Mouse (Mus musculus): ENCODE data around the gene Bcar1. TPM values are rescaled to one million over a fixed set of nuclear protein-coding genes. Genes with fewer than 3 reads are reported as not detected.

Bcar1 gene
- polyA plus RNA-seq, 1 experiment from 2014 or later = 54.2 TPM

DNA sequence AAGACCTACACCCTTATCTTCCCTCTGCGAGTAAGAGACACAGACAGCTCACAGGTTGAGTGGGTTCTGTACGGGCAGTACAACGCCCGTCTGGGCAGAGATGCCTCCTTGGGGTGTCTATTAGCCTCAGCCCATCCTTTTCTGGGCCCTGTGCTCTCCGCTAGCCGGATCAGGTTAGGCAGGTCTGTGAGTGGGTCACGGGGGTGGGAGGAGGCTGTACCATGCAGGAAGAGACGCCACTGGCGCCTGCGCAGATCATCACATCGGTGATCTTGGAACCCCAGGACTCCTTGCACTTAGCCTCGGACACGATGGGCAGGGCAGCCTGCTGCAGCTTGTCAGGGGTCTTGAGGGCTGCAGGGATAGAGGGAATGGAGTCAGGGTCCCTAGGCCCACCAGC lies 56.7 kb downstream of the Bcar1 start:
- no peak for ATAC-seq (ENCODE audit: low FRiP score, low read depth)
- Histone ChIP-seq H3K4me1 (replicated peaks) (no peaks in the 10 kb centered on the region), H3K9ac (no peak overlapping the region), H3K27me3 (no peaks in the 10 kb centered on the region), H3K4me2 (no peak overlapping the region), H3K4me3 (no peak overlapping the region), H3K27ac (replicated peaks) (no peak overlapping the region), H3K9me3 (no peaks in the 10 kb centered on the region), H3K36me3 (no peaks in the 10 kb centered on the region)
- 85% methylated on average over 13 of the region's 13 CpGs for WGBS

DNA sequence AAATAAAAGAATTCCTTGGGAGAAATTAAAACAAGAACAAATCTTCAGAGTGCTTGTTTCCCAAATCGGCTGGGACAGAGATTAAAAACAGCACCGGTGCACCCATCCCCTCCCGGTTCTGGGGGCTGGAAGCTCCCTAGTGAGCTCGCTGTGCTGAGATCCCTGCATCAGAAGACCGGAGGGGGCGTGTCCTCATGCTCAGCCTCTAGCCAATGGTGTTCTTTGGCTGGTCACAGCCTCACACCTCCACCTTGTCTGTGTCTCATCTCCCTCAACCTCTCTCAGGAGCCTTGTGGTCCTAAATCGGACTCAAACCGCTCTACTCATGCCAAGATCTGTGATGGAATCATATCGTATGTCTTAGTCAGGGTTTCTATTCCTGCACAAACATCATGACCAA lies 61.1 kb downstream of the Bcar1 start:
- H3K4me2 ChIP-seq = no peak overlapping the region
- no peaks in the 10 kb centered on the region for H3K4me1 ChIP-seq (replicated peaks)
- no peak overlapping the region for H3K27ac ChIP-seq (replicated peaks)
- no peak overlapping the region for H3K4me3 ChIP-seq
- H3K36me3 ChIP-seq = no peaks in the 10 kb centered on the region
- H3K9ac ChIP-seq = no peak overlapping the region
- H3K9me3 ChIP-seq = no peaks in the 10 kb centered on the region
- ATAC-seq (ENCODE audit: low FRiP score, low read depth) = no peak
- WGBS = 38% methylated on average over 9 of the region's 9 CpGs
- no peaks in the 10 kb centered on the region for H3K27me3 ChIP-seq

GRCm38 (mm10) chr8:111681153-111681552 lies 62.5 kb downstream of the Bcar1 start:
- no peak overlapping the region for H3K27ac ChIP-seq (replicated peaks)
- no peak overlapping the region for H3K9ac ChIP-seq
- no peaks in the 10 kb centered on the region for H3K4me1 ChIP-seq (replicated peaks)
- WGBS = 51% methylated on average over 11 of the region's 11 CpGs
- H3K27me3 ChIP-seq = no peaks in the 10 kb centered on the region
- H3K36me3 ChIP-seq = no peaks in the 10 kb centered on the region
- H3K9me3 ChIP-seq = no peaks in the 10 kb centered on the region
- H3K4me3 ChIP-seq = no peak overlapping the region
- no peak overlapping the region; the same call in 1 of the 2 replicates for H3K4me2 ChIP-seq
- ATAC-seq (ENCODE audit: low FRiP score, low read depth) = no peak

GRCm38 (mm10) chr8:111680423-111681028 lies 63.1 kb downstream of the Bcar1 start:
- ATAC-seq (ENCODE audit: low FRiP score, low read depth) = peak; percentile 45; the same call in 1 of the 2 replicates
- H3K9me3 ChIP-seq = no peaks in the 10 kb centered on the region
- H3K4me1 ChIP-seq (replicated peaks) = no peaks in the 10 kb centered on the region
- no peaks in the 10 kb centered on the region for H3K36me3 ChIP-seq
- H3K27ac ChIP-seq (replicated peaks) = 0 out of 2 replicates have a peak overlapping the region, but pooled peaks have one; percentile 43
- H3K4me3 ChIP-seq = 0 out of 2 replicates have a peak overlapping the region, but pooled peaks have one; percentile 10
- H3K27me3 ChIP-seq = no peaks in the 10 kb centered on the region
- H3K4me2 ChIP-seq = peak overlapping the region; percentile 11
- H3K9ac ChIP-seq = no peak overlapping the region
- 38% methylated on average over 17 of the region's 17 CpGs for WGBS

GRCm38 (mm10) chr8:111678848-111679247 lies 64.8 kb downstream of the Bcar1 start:
- Histone ChIP-seq H3K4me3 (no peak overlapping the region), H3K4me1 (replicated peaks) (no peaks in the 10 kb centered on the region), H3K27me3 (no peaks in the 10 kb centered on the region), H3K9me3 (no peaks in the 10 kb centered on the region), H3K36me3 (no peaks in the 10 kb centered on the region), H3K9ac (no peak overlapping the region), H3K27ac (replicated peaks) (no peak overlapping the region), H3K4me2 (no peak overlapping the region)
- ATAC-seq (ENCODE audit: low FRiP score, low read depth) = no peak
- 89% methylated on average over 7 of the region's 7 CpGs for WGBS

- Histone ChIP-seq H3K4me1 (replicated peaks) (no peaks in the 10 kb centered on the region), H3K9me3 (no peaks in the 10 kb centered on the region), H3K9ac (no peak overlapping the region), H3K27me3 (no peaks in the 10 kb centered on the region), H3K4me3 (no peak overlapping the region), H3K36me3 (no peaks in the 10 kb centered on the region), H3K4me2 (no peak overlapping the region), H3K27ac (replicated peaks) (no peak overlapping the region)
- ATAC-seq (ENCODE audit: low FRiP score, low read depth) = no peak
- WGBS = 37% methylated on average over 3 of the region's 3 CpGs
Observed at GRCm38 (mm10) chr8:111678111-111678510, 65.5 kb downstream of the Bcar1 start.

DNA sequence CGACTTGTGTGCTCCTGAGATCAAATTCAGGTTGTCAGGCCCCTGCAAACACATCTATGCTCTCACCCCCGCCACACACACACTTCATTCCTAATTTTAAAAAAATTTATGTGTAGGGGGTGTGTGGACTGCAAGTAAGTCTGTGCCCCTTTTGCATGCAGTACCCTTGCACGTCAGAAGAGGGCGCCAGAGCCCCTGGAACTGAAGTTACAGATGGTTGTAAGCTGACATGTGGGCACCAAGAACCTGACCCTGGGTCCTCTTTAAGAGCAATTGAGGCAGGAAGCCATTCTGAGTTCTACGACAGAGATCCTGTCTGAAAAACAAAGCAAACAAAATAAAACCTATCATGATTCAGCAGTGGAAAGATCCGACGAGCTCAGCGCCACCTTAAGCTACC lies 67.4 kb downstream of the Bcar1 start:
- H3K36me3 ChIP-seq = peaks cover 3% of the 10 kb centered on the region; the same call in 1 of the 2 replicates
- no peak overlapping the region for H3K9ac ChIP-seq
- 81% methylated on average over 8 of the region's 8 CpGs for WGBS
- no peak overlapping the region for H3K4me2 ChIP-seq
- no peak for ATAC-seq (ENCODE audit: low FRiP score, low read depth)
- H3K27ac ChIP-seq (replicated peaks) = no peak overlapping the region
- H3K4me3 ChIP-seq = no peak overlapping the region
- H3K4me1 ChIP-seq (replicated peaks) = no peaks in the 10 kb centered on the region
- H3K27me3 ChIP-seq = no peaks in the 10 kb centered on the region
- no peaks in the 10 kb centered on the region for H3K9me3 ChIP-seq

- H3K27me3 ChIP-seq = no peaks in the 10 kb centered on the region
- peaks cover 45% of the 10 kb centered on the region for H3K36me3 ChIP-seq
- WGBS = 95% methylated on average over 2 of the region's 2 CpGs
- H3K4me2 ChIP-seq = no peak overlapping the region
- H3K4me1 ChIP-seq (replicated peaks) = no peaks in the 10 kb centered on the region
- H3K4me3 ChIP-seq = no peak overlapping the region
- ATAC-seq (ENCODE audit: low FRiP score, low read depth) = no peak
- H3K27ac ChIP-seq (replicated peaks) = no peak overlapping the region
- H3K9me3 ChIP-seq = no peaks in the 10 kb centered on the region
- no peak overlapping the region for H3K9ac ChIP-seq
Observed at GRCm38 (mm10) chr8:111666751-111667150, 76.9 kb downstream of the Bcar1 start.

DNA sequence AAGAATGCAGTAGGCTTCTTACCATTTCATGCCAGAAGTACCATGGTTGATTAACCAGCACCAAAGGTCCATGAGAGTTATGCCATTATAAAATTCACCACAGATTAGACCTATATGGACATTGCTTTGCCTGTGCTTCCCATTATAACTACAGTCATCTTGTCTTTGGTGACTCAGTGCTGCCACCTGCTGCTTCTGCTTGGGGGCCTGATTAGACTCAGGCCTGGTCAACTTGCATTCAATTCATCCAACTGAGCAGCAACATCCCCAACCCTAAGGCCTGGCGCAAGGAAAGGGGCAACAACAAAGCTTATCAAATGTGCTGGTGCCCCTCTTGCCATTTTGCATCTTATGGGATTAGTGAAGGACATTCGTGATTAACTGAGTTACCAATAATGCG lies 81.1 kb downstream of the Bcar1 start:
- Histone ChIP-seq H3K4me3 (no peak overlapping the region), H3K9ac (no peak overlapping the region), H3K4me1 (replicated peaks) (peaks cover 1% of the 10 kb centered on the region), H3K4me2 (no peak overlapping the region), H3K36me3 (peaks cover 17% of the 10 kb centered on the region), H3K27me3 (no peaks in the 10 kb centered on the region), H3K9me3 (no peaks in the 10 kb centered on the region), H3K27ac (replicated peaks) (no peak overlapping the region)
- 0 out of 2 replicates have a peak, but pooled peaks have one; percentile 56 for ATAC-seq (ENCODE audit: low FRiP score, low read depth)
- 95% methylated on average over 3 of the region's 3 CpGs for WGBS

Small RNA genes within 50 kb of the gene (microRNA-seq; reads per million reads assigned to microRNA genes)
- not detected for gene Mir7076

Other genes with a start within 250 kb of the Bcar1 start
- gene Wdr59, start 221.7 kb downstream of the Bcar1 start, polyA plus RNA-seq (2015; fragmentation: Nextera tagmentation; extraction: Ambion mirVana) = 7.3 and 8.1 TPM in 2 replicates
- gene Znrf1, start 207.7 kb downstream of the Bcar1 start, polyA plus RNA-seq (2015; fragmentation: Nextera tagmentation; extraction: Ambion mirVana) = 102 and 106 TPM in 2 replicates
- 0.91 and 1.2 TPM in 2 replicates for gene Ldhd, start 113.4 kb downstream of the Bcar1 start, polyA plus RNA-seq (2015; fragmentation: Nextera tagmentation; extraction: Ambion mirVana)
- 25.1 and 25.9 TPM in 2 replicates for gene Zfp1, start 100.4 kb downstream of the Bcar1 start, polyA plus RNA-seq (2015; fragmentation: Nextera tagmentation; extraction: Ambion mirVana)
- gene Ctrb1, start 52.8 kb downstream of the Bcar1 start, polyA plus RNA-seq (2015; fragmentation: Nextera tagmentation; extraction: Ambion mirVana) = 1.00 and 1.9 TPM in 2 replicates
- 201 TPM in 2 replicates for gene Cfdp1, start 110.5 kb upstream of the Bcar1 start, polyA plus RNA-seq (2015; fragmentation: Nextera tagmentation; extraction: Ambion mirVana)
- 4.3 and 4.9 TPM in 2 replicates for gene Tmem170, start 132.9 kb upstream of the Bcar1 start, polyA plus RNA-seq (2015; fragmentation: Nextera tagmentation; extraction: Ambion mirVana)
- 3.2 and 4.9 TPM in 2 replicates for gene Chst5, start 166.6 kb upstream of the Bcar1 start, polyA plus RNA-seq (2015; fragmentation: Nextera tagmentation; extraction: Ambion mirVana)
- gene Tmem231, start 190.1 kb upstream of the Bcar1 start, polyA plus RNA-seq (2015; fragmentation: Nextera tagmentation; extraction: Ambion mirVana) = 17.6 and 18.9 TPM in 2 replicates
- gene Gabarapl2, start 196.9 kb upstream of the Bcar1 start, polyA plus RNA-seq (2015; fragmentation: Nextera tagmentation; extraction: Ambion mirVana) = 431 and 452 TPM in 2 replicates
- 7.8 and 8.0 TPM in 2 replicates for gene Adat1, start 248.5 kb upstream of the Bcar1 start, polyA plus RNA-seq (2015; fragmentation: Nextera tagmentation; extraction: Ambion mirVana)